Mouse (Mus musculus) stomach, embryonic 16.5 days (tissue): ENCODE measurements around the gene Pcbd2. TPM values are rescaled to one million over a fixed set of nuclear protein-coding genes. Genes with fewer than 3 reads are reported as not detected.

Experiments used
- ATAC-seq: fragments of 200-750 bp; cut with Nextera tagmentation; 2 replicates; pipeline ENCODE4 v1.8.0; 2017; ENCODE audit warnings: moderate number of reproducible peaks, moderate TSS enrichment; ENCODE audit not compliant: insufficient read depth, low FRiP score
- H3K27ac ChIP-seq: fragments of 300-500 bp; sonication (generic); 2 replicates; pipeline ENCODE4 v1.5.1; 2014; ENCODE audit warnings: low read length
- H3K27me3 ChIP-seq: fragments of 300-500 bp; sonication (generic); 2 replicates; pipeline ENCODE4 v1.6.1; 2014; ENCODE audit warnings: low read length, control low read depth, mixed read lengths; ENCODE audit not compliant: control insufficient read depth, insufficient read depth
- H3K36me3 ChIP-seq: fragments of 300-500 bp; sonication (generic); 2 replicates; pipeline ENCODE4 v1.6.1; 2014; ENCODE audit warnings: low read length; ENCODE audit not compliant: control insufficient read depth, insufficient read depth
- H3K4me1 ChIP-seq: fragments of 300-500 bp; sonication (generic); 2 replicates; pipeline ENCODE4 v1.6.1; 2014; ENCODE audit warnings: low read length, control low read depth, mixed read lengths; ENCODE audit not compliant: control insufficient read depth, insufficient read depth
- H3K4me2 ChIP-seq: fragments of 300-500 bp; sonication (generic); 2 replicates; pipeline ENCODE4 v1.6.1; 2014; ENCODE audit warnings: low read depth, low read length, mixed read lengths
- H3K4me3 ChIP-seq: fragments of 300-500 bp; sonication (generic); replicated peaks from 2 replicates; pipeline ENCODE4 v1.5.1; 2014; ENCODE audit warnings: mild to moderate bottlenecking, low read length
- H3K9ac ChIP-seq: fragments of 300-500 bp; sonication (generic); 2 replicates; pipeline ENCODE4 v1.6.1; 2014; ENCODE audit warnings: low read length
- H3K9me3 ChIP-seq: fragments of 300-500 bp; sonication (generic); replicated peaks from 2 replicates; pipeline ENCODE4 v1.6.1; 2016; ENCODE audit warnings: low read length, control low read depth; ENCODE audit not compliant: control insufficient read depth
- WGBS: fragments of 180-500 bp; shearing (Covaris S2); extraction: QIAGEN DNeasy Blood & Tissue Kit; methylation state at CpG from one replicate; pipeline ENCODE4 v1.1.7; 2014; 5-methylcytosine and 5-hydroxymethylcytosine counted together
- polyA plus RNA-seq: library from polyadenylated mRNA; unstranded; fragments of >200 nt; fragmentation: Nextera tagmentation; extraction: Ambion mirVana; gene quantifications from 2 replicates; pipeline ENCODE4 v1.2.1, GENCODE M21; 2015

Pcbd2 gene
- polyA plus RNA-seq, result 68.8 and 72.1 TPM in 2 replicates

- ATAC-seq, result peak; percentile 92
- Histone ChIP-seq H3K9ac (peak within 1 kb of the TSS; percentile 88), H3K9me3 (no peaks in the 10 kb centered on the region), H3K27me3 (no peaks in the 10 kb centered on the region), H3K4me2 (peak within 1 kb of the TSS; percentile 71), H3K4me3 (peak within 1 kb of the TSS; percentile 68), H3K4me1 (no peaks in the 10 kb centered on the region), H3K36me3 (no peaks in the 10 kb centered on the region), H3K27ac (peak within 1 kb of the TSS; percentile 99)
- WGBS, result under 1% methylated on average over 72 of the region's 73 CpGs
Observed at GRCm38 (mm10) chr13:55727120-55727838, at the start of gene Pcbd2. Gene Pcbd2, plus strand, starts transcription at chr13:55727368.

GRCm38 (mm10) chr13:55682201-55682600 is 45.0 kb upstream of the Pcbd2 start:
- ATAC-seq, result no peak
- 76% methylated on average over 9 of the region's 9 CpGs for WGBS

GRCm38 (mm10) chr13:55683581-55683980 is 43.6 kb upstream of the Pcbd2 start:
- no peaks in the 10 kb centered on the region for H3K4me1 ChIP-seq
- H3K27me3 ChIP-seq, result no peaks in the 10 kb centered on the region
- no peaks in the 10 kb centered on the region for H3K9me3 ChIP-seq
- no peak for ATAC-seq
- peaks cover 9% of the 10 kb centered on the region for H3K36me3 ChIP-seq
- WGBS, result 88% methylated on average over 3 of the region's 3 CpGs
- H3K9ac ChIP-seq, result no peak overlapping the region
- no peak overlapping the region for H3K4me3 ChIP-seq
- no peak overlapping the region for H3K4me2 ChIP-seq
- H3K27ac ChIP-seq, result no peak overlapping the region

More at GRCm38 (mm10) chr13:55682201-55682600, 45.0 kb upstream of the Pcbd2 start:
- no peak overlapping the region for H3K27ac ChIP-seq
- no peak overlapping the region for H3K4me2 ChIP-seq
- H3K36me3 ChIP-seq, result peaks cover 9% of the 10 kb centered on the region
- H3K9ac ChIP-seq, result no peak overlapping the region
- H3K4me3 ChIP-seq, result no peak overlapping the region
- H3K27me3 ChIP-seq, result no peaks in the 10 kb centered on the region
- H3K4me1 ChIP-seq, result no peaks in the 10 kb centered on the region
- H3K9me3 ChIP-seq, result no peaks in the 10 kb centered on the region

- 73% methylated on average over 9 of the region's 9 CpGs for WGBS
Observed at GRCm38 (mm10) chr13:55686107-55686633, 41.0 kb upstream of the Pcbd2 start.

GRCm38 (mm10) chr13:55687927-55688602 is 39.1 kb upstream of the Pcbd2 start:
- Histone ChIP-seq H3K4me2 (no peak overlapping the region), H3K36me3 (no peaks in the 10 kb centered on the region), H3K4me1 (peaks cover 5% of the 10 kb centered on the region; the same call in 1 of the 2 replicates), H3K9me3 (no peaks in the 10 kb centered on the region), H3K27ac (no peak overlapping the region), H3K27me3 (no peaks in the 10 kb centered on the region), H3K9ac (no peak overlapping the region), H3K4me3 (no peak overlapping the region)
- WGBS, result 41% methylated on average over 4 of the region's 4 CpGs
- ATAC-seq, result no peak

More at GRCm38 (mm10) chr13:55686107-55686633, 41.0 kb upstream of the Pcbd2 start:
- H3K4me2 ChIP-seq, result no peak overlapping the region
- H3K27me3 ChIP-seq, result no peaks in the 10 kb centered on the region
- ATAC-seq, result no peak
- H3K9ac ChIP-seq, result no peak overlapping the region
- H3K4me1 ChIP-seq, result no peaks in the 10 kb centered on the region
- H3K4me3 ChIP-seq, result no peak overlapping the region
- no peaks in the 10 kb centered on the region for H3K36me3 ChIP-seq
- H3K9me3 ChIP-seq, result no peaks in the 10 kb centered on the region
- no peak overlapping the region for H3K27ac ChIP-seq

GRCm38 (mm10) chr13:55692535-55693242 is 34.5 kb upstream of the Pcbd2 start, which contains the start of gene B230219D22Rik:
Gene B230219D22Rik, plus strand, starts transcription at chr13:55693124.
- H3K36me3 ChIP-seq, result no peaks in the 10 kb centered on the region
- H3K4me2 ChIP-seq, result peak within 1 kb of the TSS; percentile 88
- under 1% methylated on average over 51 of the region's 51 CpGs for WGBS
- H3K4me1 ChIP-seq, result peaks cover 18% of the 10 kb centered on the region
- H3K4me3 ChIP-seq, result peak within 1 kb of the TSS; percentile 99
- H3K9me3 ChIP-seq, result no peaks in the 10 kb centered on the region
- no peaks in the 10 kb centered on the region for H3K27me3 ChIP-seq
- peak; percentile 99 for ATAC-seq
- H3K27ac ChIP-seq, result peak within 1 kb of the TSS; percentile 98
- H3K9ac ChIP-seq, result peak within 1 kb of the TSS; percentile 99

GRCm38 (mm10) chr13:55693243-55693721 is 33.9 kb upstream of the Pcbd2 start:
- peak; percentile 54 for ATAC-seq
- H3K36me3 ChIP-seq, result no peaks in the 10 kb centered on the region

GRCm38 (mm10) chr13:55694110-55694509 is 33.1 kb upstream of the Pcbd2 start:
- Histone ChIP-seq H3K36me3 (peaks cover 7% of the 10 kb centered on the region), H3K9ac (peak overlapping the region; percentile 99), H3K4me3 (peak overlapping the region; percentile 99), H3K27ac (peak overlapping the region; percentile 98), H3K4me1 (peaks cover 18% of the 10 kb centered on the region), H3K4me2 (peak overlapping the region; percentile 88), H3K9me3 (no peaks in the 10 kb centered on the region), H3K27me3 (no peaks in the 10 kb centered on the region)
- 7% methylated on average over 8 of the region's 8 CpGs for WGBS
- ATAC-seq, result no peak

More at GRCm38 (mm10) chr13:55693243-55693721, 33.9 kb upstream of the Pcbd2 start:
- Histone ChIP-seq H3K27ac (peak overlapping the region; percentile 98), H3K9ac (peak overlapping the region; percentile 99), H3K4me2 (peak overlapping the region; percentile 88), H3K27me3 (no peaks in the 10 kb centered on the region), H3K9me3 (no peaks in the 10 kb centered on the region), H3K4me3 (peak overlapping the region; percentile 99), H3K4me1 (peaks cover 18% of the 10 kb centered on the region)
- under 1% methylated on average over 70 of the region's 70 CpGs for WGBS
